ENCODE assay signal across 8 mouse cellular contexts in genomic region chr1:161286726-161287310, GRCm38 (mm10). TPM values are rescaled to one million over a fixed set of nuclear protein-coding genes. Genes with fewer than 3 reads are reported as not detected.
DNase-seq lines count a peak whose midpoint lies in the region; ATAC-seq lines count a peak whose summit lies in the region.

No protein-coding gene starts in this region.

- H3K4me2 ChIP-seq in midbrain, embryonic 13.5 days (replicated peaks) = no peak overlapping the region

- 0 out of 2 replicates have a peak, but pooled peaks cover 5% of the 10 kb centered on the region for H3K9me3 ChIP-seq in heart, embryonic 10.5 days
- peaks cover 8% of the 10 kb centered on the region; the same call in 1 of the 2 replicates for H3K9me3 ChIP-seq in midbrain, embryonic 13.5 days

- 0 out of 2 replicates have a peak, but pooled peaks have one; percentile 69 for ATAC-seq in midbrain, embryonic 13.5 days

- H3K4me1 ChIP-seq in heart, embryonic 10.5 days = no peaks in the 10 kb centered on the region
- no peaks in the 10 kb centered on the region for H3K4me1 ChIP-seq in midbrain, embryonic 13.5 days (replicated peaks)

- DNase-seq in A20 (ENCODE audit: low read depth, low spot score) = peak; percentile 67
- DNase-seq in adrenal gland, adult 18-20 months (ENCODE audit: low spot score in 2 of 2) = peak; percentile 42 to 53
- DNase-seq in embryo, embryonic 11.5 days (ENCODE audit: low read depth, low spot score) = peak; percentile 44
- DNase-seq in heart, embryonic 10.5 days (ENCODE audit: low spot score) = peak; percentile 83
- peak; percentile 45 to 77 for DNase-seq in kidney, adult 8-10 months
- DNase-seq in left cerebral cortex, postnatal 4 days = peak; percentile 54
- peak; percentile 22 to 44 for DNase-seq in spleen, postnatal 14 days (ENCODE audit: low spot score in 2 of 2)

- H3K27me3 ChIP-seq in heart, embryonic 10.5 days (ENCODE audit: insufficient read depth, poor library complexity, severe bottlenecking) = no peaks in the 10 kb centered on the region
- no peaks in the 10 kb centered on the region for H3K27me3 ChIP-seq in midbrain, embryonic 13.5 days

- H3K9ac ChIP-seq in midbrain, embryonic 13.5 days (replicated peaks) = no peak overlapping the region

- H3K36me3 ChIP-seq in heart, embryonic 10.5 days = no peaks in the 10 kb centered on the region
- no peaks in the 10 kb centered on the region for H3K36me3 ChIP-seq in midbrain, embryonic 13.5 days

- no peak overlapping the region for H3K27ac ChIP-seq in heart, embryonic 10.5 days
- H3K27ac ChIP-seq in midbrain, embryonic 13.5 days = no peak overlapping the region

- intact Hi-C loops in left cerebral cortex, postnatal 4 days (cut with DNase I) = no loop called here

- WGBS in heart, embryonic 10.5 days = 24% methylated on average over 11 of the region's 11 CpGs
- 30% methylated on average over 11 of the region's 11 CpGs for WGBS in midbrain, embryonic 13.5 days

- no peak overlapping the region for H3K4me3 ChIP-seq in heart, embryonic 10.5 days
- no peak overlapping the region for H3K4me3 ChIP-seq in midbrain, embryonic 13.5 days (replicated peaks)

RNA-seq across cellular contexts. Expression of gene Prdx6, which starts 35.8 kb away (rescaled TPM):
- 100 to 1,000 TPM; 307 to 605 TPM for total RNA-seq in adrenal gland, adult 18-20 months (2021)
- polyA plus RNA-seq in heart, embryonic 10.5 days (2016; fragmentation: Nextera tagmentation; extraction: Ambion mirVana) = 537 and 587 TPM in 2 replicates
- total RNA-seq in left cerebral cortex, postnatal 4 days (2021) = 100 to 1,000 TPM in 1 of 2 experiments, 10 to 100 TPM in 1; 97.9 to 112 TPM
- 211 and 220 TPM in 2 replicates for polyA plus RNA-seq in midbrain, embryonic 13.5 days (2015; fragmentation: Nextera tagmentation; extraction: Ambion mirVana)

Comparison
In these comparisons a context has a peak if more than half of its experiments do, and no peak if none do; other contexts are left out.
1. DNase-seq: peak in every context shown above with its lines; median percentile 83 in heart, embryonic 10.5 days; 67 in A20; 61 in kidney, adult 8-10 months; 54 in left cerebral cortex, postnatal 4 days; 48 in adrenal gland, adult 18-20 months; 44 in embryo, embryonic 11.5 days; 33 in spleen, postnatal 14 days.